ENCODE assay signal across 10 mouse cellular contexts in genomic region chr13:32495063-32495462, GRCm38 (mm10).
DNase-seq lines count a peak whose midpoint lies in the region; ATAC-seq and TF ChIP-seq lines count a peak whose summit lies in the region.
"Had no signal": no experiment of that assay in that cellular context is flagged by ENCODE, and none has a peak within 500 bp of the region (broad histone marks: within the 10 kb centered on the region; RNA-seq: fewer than 3 reads in every experiment).

No protein-coding gene starts in this region.

- H3K79me2 ChIP-seq in macrophage (ENCODE audit: inconsistent target), result no peaks in the 10 kb centered on the region

- no peak for TF ChIP-seq CTCF in lung, embryonic 14.5 days (IDR thresholded peaks at IDR 0.05; ENCODE audit: low read depth)

- H3K4me2 ChIP-seq in lung, embryonic 14.5 days, result no peak overlapping the region
- no peak overlapping the region for H3K4me2 ChIP-seq in intestine, embryonic 16.5 days (ENCODE audit: low read depth, low read length)
- H3K4me2 ChIP-seq: heart, embryonic 11.5 days had no signal

- whole genome bisulfite sequencing in lung, embryonic 14.5 days, result 59% methylated on average over 6 of the region's 6 CpGs
- WGBS in macrophage (ENCODE audit: missing documents), result 5% methylated on average over 4 of the region's 6 CpGs
- WGBS in intestine, embryonic 16.5 days, result 67% methylated on average over 6 of the region's 6 CpGs
- 65% methylated on average over 6 of the region's 6 CpGs for WGBS in heart, embryonic 10.5 days

- H3K4me3 ChIP-seq in lung, embryonic 14.5 days (ENCODE audit: low read depth, low read length), result no peak overlapping the region
- no peak overlapping the region for H3K4me3 ChIP-seq in macrophage (ENCODE audit: inconsistent target)
- H3K4me3 ChIP-seq in intestine, embryonic 16.5 days (ENCODE audit: low read length), result no peak overlapping the region
- no peak overlapping the region for H3K4me3 ChIP-seq in heart, embryonic 10.5 days

- no peaks in the 10 kb centered on the region for H3K27me3 ChIP-seq in lung, embryonic 14.5 days (ENCODE audit: insufficient read depth, low read length)
- no peaks in the 10 kb centered on the region for H3K27me3 ChIP-seq in intestine, embryonic 16.5 days (replicated peaks; ENCODE audit: control insufficient read depth, insufficient read depth, low read length)
- peaks cover 8% of the 10 kb centered on the region; the same call in 1 of the 2 replicates for H3K27me3 ChIP-seq in heart, embryonic 10.5 days (ENCODE audit: insufficient read depth, poor library complexity, severe bottlenecking)

- no peak for ATAC-seq in lung, embryonic 14.5 days (ENCODE audit: insufficient read depth)
- ATAC-seq in intestine, embryonic 16.5 days, result no peak

- peak; percentile 55 for DNase-seq in lung, embryonic 14.5 days
- DNase-seq in lung, postnatal 25 days (ENCODE audit: low spot score), result no peak
- DNase-seq in brain, adult 2 months (ENCODE audit: low read depth, low spot score), result peak; percentile 15
- DNase-seq in forelimb bud, embryonic 11.5 days (ENCODE audit: low read depth, low spot score), result peak; percentile 42
- DNase-seq in heart, embryonic 10.5 days (ENCODE audit: low spot score), result no peak
- DNase-seq: right cerebral cortex, postnatal 4 days; thymus, postnatal 14 days had no signal

- H3K9me3 ChIP-seq in lung, embryonic 14.5 days (ENCODE audit: low read depth, low read length), result no peaks in the 10 kb centered on the region
- H3K9me3 ChIP-seq in intestine, embryonic 16.5 days (ENCODE audit: control insufficient read depth, low read length), result no peaks in the 10 kb centered on the region
- no peaks in the 10 kb centered on the region for H3K9me3 ChIP-seq in heart, embryonic 10.5 days

- no peaks in the 10 kb centered on the region for H3K36me3 ChIP-seq in lung, embryonic 14.5 days (ENCODE audit: insufficient read depth)
- H3K36me3 ChIP-seq in macrophage (ENCODE audit: inconsistent target), result no peaks in the 10 kb centered on the region
- H3K36me3 ChIP-seq in intestine, embryonic 16.5 days (ENCODE audit: control insufficient read depth, insufficient read depth, low read length), result no peaks in the 10 kb centered on the region
- no peaks in the 10 kb centered on the region for H3K36me3 ChIP-seq in heart, embryonic 10.5 days

- H3K27ac ChIP-seq in lung, embryonic 14.5 days (ENCODE audit: low read depth), result no peak overlapping the region
- peak overlapping the region; percentile 24 for H3K27ac ChIP-seq in macrophage
- no peak overlapping the region for H3K27ac ChIP-seq in intestine, embryonic 16.5 days (ENCODE audit: low read length)
- H3K27ac ChIP-seq in heart, embryonic 10.5 days, result no peak overlapping the region

- H3K4me1 ChIP-seq in lung, embryonic 14.5 days (ENCODE audit: insufficient read depth), result peaks cover 10% of the 10 kb centered on the region
- H3K4me1 ChIP-seq in intestine, embryonic 16.5 days (ENCODE audit: control insufficient read depth, insufficient read depth, low read length), result peaks cover 4% of the 10 kb centered on the region; the same call in 1 of the 2 replicates
- peaks cover 18% of the 10 kb centered on the region; the same call in 1 of the 2 replicates for H3K4me1 ChIP-seq in heart, embryonic 10.5 days

- H3K9ac ChIP-seq in lung, embryonic 14.5 days, result no peak overlapping the region
- no peak overlapping the region for H3K9ac ChIP-seq in intestine, embryonic 16.5 days (ENCODE audit: low read depth, low read length)

Comparison
In these comparisons a context has a peak if more than half of its experiments do, and no peak if none do; other contexts are left out.
1. DNase-seq: peak in lung, embryonic 14.5 days (single experiment), brain, adult 2 months (single experiment) and forelimb bud, embryonic 11.5 days (single experiment); none in lung, postnatal 25 days (single experiment) and heart, embryonic 10.5 days (single experiment).